Mouse (Mus musculus) forebrain, embryonic 14.5 days (tissue): Measurements from ENCODE around the gene Ssbp2. TPM values are rescaled to one million over a fixed set of nuclear protein-coding genes. Genes with fewer than 3 reads are reported as not detected.

Experiments used
- ATAC-seq: fragments of 200-750 bp; cut with Nextera tagmentation; 2 replicates; pipeline ENCODE4 v1.8.0; 2017; ENCODE audit warnings: mild to moderate bottlenecking, moderate library complexity
- DNase-seq: peaks from one replicate; pipeline ENCODE4 v3.0.0-alpha.2; 2015; ENCODE audit warnings: low spot score
- H3K27ac ChIP-seq: fragments of 300-500 bp; sonication (generic); 2 replicates; pipeline ENCODE4 v1.5.1; 2014; ENCODE audit warnings: low read depth, mild to moderate bottlenecking, control low read depth, low read length, moderate library complexity
- H3K27me3 ChIP-seq: fragments of 300-500 bp; sonication (generic); replicated peaks from 2 replicates; pipeline ENCODE4 v1.6.1; 2014; ENCODE audit warnings: low read length, control low read depth, mixed read lengths; ENCODE audit not compliant: control insufficient read depth, insufficient read depth
- H3K36me3 ChIP-seq: fragments of 300-500 bp; sonication (generic); 2 replicates; pipeline ENCODE4 v1.6.1; 2014; ENCODE audit warnings: low read length, control low read depth; ENCODE audit not compliant: control insufficient read depth, insufficient read depth
- H3K4me1 ChIP-seq: fragments of 300-500 bp; sonication (generic); 2 replicates; pipeline ENCODE4 v1.6.1; 2014; ENCODE audit warnings: antibody characterized with exemption, low read length, control low read depth; ENCODE audit not compliant: control insufficient read depth, insufficient read depth
- H3K4me2 ChIP-seq: fragments of 300-500 bp; sonication (generic); 2 replicates; pipeline ENCODE4 v1.6.1; 2014; ENCODE audit warnings: mild to moderate bottlenecking, control low read depth, low read length
- H3K4me3 ChIP-seq: fragments of 300-500 bp; sonication (generic); 2 replicates; pipeline ENCODE4 v1.5.1; 2014; ENCODE audit warnings: low read depth, low read length, control low read depth
- H3K9ac ChIP-seq: fragments of 300-500 bp; sonication (generic); 2 replicates; pipeline ENCODE4 v1.6.1; 2014; ENCODE audit warnings: mild to moderate bottlenecking, low read length, control low read depth, moderate library complexity
- H3K9me3 ChIP-seq: fragments of 300-500 bp; sonication (generic); replicated peaks from 2 replicates; pipeline ENCODE4 v1.6.1; 2016; ENCODE audit warnings: low read length, control low read depth, mixed read lengths; ENCODE audit not compliant: control insufficient read depth
- WGBS: fragments of 180-500 bp; shearing (Covaris S2); extraction: QIAGEN DNeasy Blood & Tissue Kit; methylation state at CpG from one replicate; pipeline ENCODE4 v1.1.7; 2014; 5-methylcytosine and 5-hydroxymethylcytosine counted together
- polyA plus RNA-seq: library from polyadenylated mRNA; unstranded; fragments of >200 nt; fragmentation: Nextera tagmentation; extraction: Ambion mirVana; gene quantifications from 2 replicates; pipeline ENCODE4 v1.2.1, GENCODE M21; 2014

Ssbp2 gene
- polyA plus RNA-seq, 1 experiment from 2014 or later, result 252 TPM

DNA sequence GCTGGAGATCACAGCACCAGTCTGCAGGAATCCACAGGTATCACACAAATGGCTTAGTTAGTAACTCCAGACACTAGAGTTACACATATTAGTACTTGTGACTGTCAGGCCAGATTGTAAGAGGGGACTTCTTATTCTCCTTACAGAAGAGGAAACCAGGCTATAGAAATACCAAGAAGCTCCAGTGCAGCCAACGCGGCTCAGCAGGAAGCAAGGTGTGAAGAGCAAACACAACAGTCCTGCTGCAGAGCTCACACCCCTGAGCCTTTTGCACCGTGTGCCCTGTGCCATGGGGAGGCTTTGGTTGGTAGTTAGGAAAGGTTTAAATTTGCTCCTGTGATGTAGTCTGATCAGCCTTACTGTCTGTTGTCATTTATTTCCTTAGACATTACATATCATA lies 37.0 kb downstream of the Ssbp2 start:
- no peaks in the 10 kb centered on the region for H3K9me3 ChIP-seq

DNA sequence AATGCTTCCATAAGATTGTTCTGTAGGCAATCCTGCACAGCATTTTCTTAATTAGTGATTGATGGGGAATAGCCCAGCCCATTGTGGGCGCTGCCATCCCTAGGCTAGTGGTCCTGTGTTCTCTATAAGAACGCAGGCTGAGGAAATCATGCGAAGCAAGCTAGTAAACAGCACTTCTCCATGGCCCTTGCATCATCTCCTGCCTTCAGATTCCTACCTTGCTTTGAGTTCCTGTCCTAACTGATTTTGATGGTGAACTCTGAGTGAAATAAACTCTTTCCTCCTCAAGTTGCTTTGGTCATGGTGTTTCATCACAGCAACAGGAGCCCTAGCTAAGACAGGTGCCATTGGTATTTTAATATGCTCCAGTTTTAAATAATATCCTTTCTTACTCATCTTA lies 41.7 kb downstream of the Ssbp2 start:
- Histone ChIP-seq H3K4me2 (no peak overlapping the region), H3K36me3 (no peaks in the 10 kb centered on the region), H3K9ac (no peak overlapping the region), H3K27ac (no peak overlapping the region), H3K4me1 (no peaks in the 10 kb centered on the region), H3K4me3 (no peak overlapping the region), H3K9me3 (no peaks in the 10 kb centered on the region), H3K27me3 (no peaks in the 10 kb centered on the region)
- DNase-seq (no peak), ATAC-seq (no peak)
- WGBS, result 92% methylated on average over 3 of the region's 3 CpGs

More for the DNA sequence above, 37.0 kb downstream of the Ssbp2 start:
- H3K36me3 ChIP-seq, result no peaks in the 10 kb centered on the region
- no peak overlapping the region for H3K27ac ChIP-seq
- no peak overlapping the region for H3K4me2 ChIP-seq
- H3K9ac ChIP-seq, result no peak overlapping the region
- H3K4me3 ChIP-seq, result no peak overlapping the region
- ATAC-seq, result no peak
- DNase-seq, result no peak
- 89% methylated on average over 3 of the region's 3 CpGs for WGBS
- no peaks in the 10 kb centered on the region for H3K4me1 ChIP-seq
- no peaks in the 10 kb centered on the region for H3K27me3 ChIP-seq

DNA sequence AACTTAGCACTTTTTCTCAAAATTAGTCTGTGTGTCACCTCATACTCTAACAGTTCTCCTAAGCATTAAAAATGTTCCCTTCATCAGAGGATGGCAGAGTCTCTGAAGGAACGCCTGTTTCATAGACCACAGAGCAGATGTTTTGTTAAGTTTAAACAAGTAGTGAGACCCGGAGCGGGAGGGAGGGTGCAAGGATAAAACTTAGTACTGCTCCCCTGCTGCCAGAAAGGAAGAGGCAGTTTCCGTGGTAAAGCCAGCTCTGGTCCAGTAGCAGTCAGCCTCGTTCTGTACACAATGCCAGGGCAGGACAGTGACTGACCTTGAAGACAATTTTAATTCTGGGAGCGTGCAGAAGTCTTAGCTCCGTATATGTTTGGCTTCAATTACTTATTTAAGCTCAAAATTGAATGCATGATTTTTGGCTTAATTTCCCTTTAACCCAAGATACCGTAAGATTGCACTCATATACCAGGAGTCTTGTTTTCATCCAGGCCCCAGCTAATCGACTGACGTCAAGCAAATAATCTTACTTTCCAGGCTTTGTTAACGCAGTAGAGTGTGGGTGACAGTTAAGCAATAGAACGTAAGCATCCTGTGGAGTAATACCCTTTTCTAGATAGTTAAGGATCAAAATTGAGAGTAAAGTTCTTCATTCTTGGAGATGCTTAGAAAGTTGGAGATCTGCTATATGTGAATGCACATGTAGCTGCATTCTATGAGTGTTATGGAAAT lies 42.7 kb downstream of the Ssbp2 start:
- WGBS, result 84% methylated on average over 12 of the region's 12 CpGs

DNA sequence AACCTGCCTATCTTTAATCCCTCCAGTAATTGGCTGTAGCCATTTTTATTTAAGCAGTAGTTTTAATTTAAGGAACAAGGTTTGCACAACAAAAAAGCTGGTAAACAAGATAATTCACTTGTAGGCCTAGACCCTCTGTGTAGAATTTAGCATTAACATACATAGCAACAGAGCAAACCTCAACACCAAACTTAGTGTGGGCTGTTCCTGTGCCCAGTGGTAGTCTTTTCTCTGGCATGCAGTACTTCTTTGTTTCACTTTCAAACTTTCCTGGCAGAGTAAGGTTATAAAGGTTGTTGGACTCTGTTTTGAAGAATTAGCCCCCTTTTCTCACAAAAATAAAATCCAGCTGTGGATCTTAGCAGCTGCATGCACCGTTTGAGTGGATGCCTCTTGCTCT lies 48.9 kb downstream of the Ssbp2 start:
- Histone ChIP-seq H3K36me3 (no peaks in the 10 kb centered on the region), H3K4me1 (no peaks in the 10 kb centered on the region), H3K9me3 (no peaks in the 10 kb centered on the region), H3K9ac (no peak overlapping the region), H3K27ac (no peak overlapping the region), H3K4me2 (no peak overlapping the region), H3K27me3 (no peaks in the 10 kb centered on the region), H3K4me3 (no peak overlapping the region)
- DNase-seq (no peak), ATAC-seq (no peak)
- 75% methylated on average over 1 of the region's 1 CpGs for WGBS

More for the DNA sequence above, 42.7 kb downstream of the Ssbp2 start:
- Histone ChIP-seq H3K9ac (no peak overlapping the region), H3K27me3 (no peaks in the 10 kb centered on the region), H3K36me3 (no peaks in the 10 kb centered on the region), H3K4me1 (no peaks in the 10 kb centered on the region), H3K27ac (no peak overlapping the region), H3K4me2 (no peak overlapping the region), H3K9me3 (no peaks in the 10 kb centered on the region), H3K4me3 (no peak overlapping the region)
- ATAC-seq (no peak), DNase-seq (no peak)

DNA sequence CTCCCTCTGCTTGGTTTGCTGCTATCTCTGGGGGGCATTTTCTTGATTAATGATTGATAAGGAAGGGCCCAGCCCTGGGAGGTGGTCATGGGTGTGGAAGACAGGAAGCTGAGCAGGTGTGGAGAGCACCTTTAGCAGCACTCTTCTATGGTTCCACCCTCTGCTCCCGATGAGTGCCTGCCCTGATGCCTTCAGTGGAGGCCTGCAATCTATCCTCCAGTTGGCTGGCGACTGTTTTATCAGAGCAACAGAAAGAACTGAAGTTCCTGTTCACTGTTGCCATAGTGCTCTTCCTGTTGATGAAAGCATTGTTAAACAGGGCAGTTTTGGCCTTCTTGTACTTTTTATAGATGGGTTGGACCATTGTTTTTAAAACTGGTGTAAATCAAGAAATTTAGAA lies 49.4 kb downstream of the Ssbp2 start:
- no peaks in the 10 kb centered on the region for H3K9me3 ChIP-seq
- no peak overlapping the region for H3K9ac ChIP-seq
- no peak for DNase-seq
- no peak overlapping the region for H3K27ac ChIP-seq
- no peak overlapping the region for H3K4me3 ChIP-seq
- no peaks in the 10 kb centered on the region for H3K36me3 ChIP-seq
- no peaks in the 10 kb centered on the region for H3K4me1 ChIP-seq
- 89% methylated on average over 2 of the region's 2 CpGs for WGBS
- no peaks in the 10 kb centered on the region for H3K27me3 ChIP-seq
- no peak overlapping the region for H3K4me2 ChIP-seq
- no peak for ATAC-seq

DNA sequence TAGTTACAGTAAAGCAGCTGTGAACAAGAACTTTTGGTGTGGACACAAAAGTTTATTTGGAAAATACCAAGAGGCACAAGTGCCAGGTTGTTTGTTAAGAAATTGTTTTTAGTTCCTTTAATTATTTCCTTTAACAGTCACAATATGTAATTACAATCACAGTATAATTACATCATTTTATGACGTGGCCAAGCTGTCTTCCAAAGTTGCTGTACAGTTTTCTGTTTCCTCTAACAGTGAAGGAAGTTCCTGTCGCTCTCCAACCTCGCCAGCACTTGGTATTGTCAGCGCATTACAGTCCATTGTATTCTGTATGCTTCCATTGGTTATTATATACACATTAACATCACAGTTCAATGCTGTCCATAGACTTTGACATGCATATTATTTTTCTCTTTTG lies 54.9 kb downstream of the Ssbp2 start:
- no peak overlapping the region for H3K27ac ChIP-seq
- 91% methylated on average over 4 of the region's 4 CpGs for WGBS
- no peaks in the 10 kb centered on the region for H3K4me1 ChIP-seq
- H3K4me3 ChIP-seq, result no peak overlapping the region
- H3K9ac ChIP-seq, result no peak overlapping the region
- ATAC-seq (no peak), DNase-seq (no peak)
- H3K36me3 ChIP-seq, result no peaks in the 10 kb centered on the region
- no peaks in the 10 kb centered on the region for H3K27me3 ChIP-seq
- H3K9me3 ChIP-seq, result no peaks in the 10 kb centered on the region
- H3K4me2 ChIP-seq, result no peak overlapping the region

DNA sequence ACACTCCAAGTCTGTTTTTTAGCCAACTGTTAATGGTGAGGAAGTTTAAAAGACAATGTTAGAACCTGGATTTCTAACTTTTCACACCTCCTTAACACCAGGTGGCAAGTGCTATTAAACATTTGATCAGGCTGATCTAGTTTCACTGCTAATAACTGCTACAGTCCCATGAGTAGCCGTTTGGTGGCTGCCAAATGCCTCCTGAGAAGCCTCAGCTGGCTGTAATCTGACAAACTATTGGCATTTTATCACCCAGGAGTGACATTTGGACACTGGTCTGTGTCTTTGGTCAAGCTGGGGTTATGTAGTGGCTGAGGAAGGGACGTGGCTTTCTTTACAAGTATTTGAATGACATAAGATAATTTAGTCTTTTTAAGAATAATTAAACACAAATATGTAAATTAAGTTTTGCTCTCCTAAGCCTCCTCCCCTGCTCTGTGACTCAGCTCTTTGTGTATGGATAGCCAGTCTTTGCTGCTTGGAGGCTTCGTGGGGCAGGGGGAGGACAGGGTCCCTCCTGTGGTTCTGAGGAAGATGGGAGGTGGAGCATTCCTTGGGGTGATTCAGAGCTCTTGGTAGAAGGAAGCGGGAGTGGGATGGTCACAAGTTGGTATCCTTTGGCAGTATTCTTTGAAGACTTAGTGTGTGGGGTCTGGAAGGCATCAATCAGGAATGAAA lies 60.1 kb downstream of the Ssbp2 start:
- no peak for DNase-seq
- 24% methylated on average over 4 of the region's 4 CpGs for WGBS
- Histone ChIP-seq H3K27me3 (no peaks in the 10 kb centered on the region), H3K27ac (no peak overlapping the region), H3K9me3 (no peaks in the 10 kb centered on the region), H3K4me3 (no peak overlapping the region), H3K36me3 (no peaks in the 10 kb centered on the region), H3K4me2 (no peak overlapping the region), H3K9ac (no peak overlapping the region), H3K4me1 (no peaks in the 10 kb centered on the region)
- no peak for ATAC-seq

DNA sequence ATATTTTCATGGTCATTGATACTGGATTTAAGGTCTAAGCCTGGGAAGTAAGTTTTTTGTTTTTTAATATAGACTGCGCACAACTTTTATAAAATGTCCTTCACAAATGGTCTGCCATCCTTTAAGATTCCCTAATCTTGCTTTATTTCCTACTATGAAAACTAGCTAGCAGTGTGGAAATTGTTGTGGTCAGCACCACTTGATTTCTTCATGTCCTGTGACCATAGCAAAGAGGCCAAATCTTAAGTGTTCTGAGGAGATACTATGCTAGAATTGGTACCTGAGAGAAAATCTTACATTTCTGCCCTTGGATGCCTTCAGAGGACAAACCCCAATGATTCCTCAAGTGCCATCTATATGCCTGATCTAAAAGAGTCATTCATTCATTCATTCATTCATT lies 60.9 kb downstream of the Ssbp2 start:
- DNase-seq (no peak), ATAC-seq (no peak)
- WGBS, result 94% methylated on average over 1 of the region's 1 CpGs
- no peak overlapping the region for H3K27ac ChIP-seq
- no peaks in the 10 kb centered on the region for H3K27me3 ChIP-seq
- no peaks in the 10 kb centered on the region for H3K4me1 ChIP-seq
- H3K9me3 ChIP-seq, result no peaks in the 10 kb centered on the region
- no peaks in the 10 kb centered on the region for H3K36me3 ChIP-seq
- no peak overlapping the region for H3K9ac ChIP-seq
- no peak overlapping the region for H3K4me2 ChIP-seq
- H3K4me3 ChIP-seq, result no peak overlapping the region

DNA sequence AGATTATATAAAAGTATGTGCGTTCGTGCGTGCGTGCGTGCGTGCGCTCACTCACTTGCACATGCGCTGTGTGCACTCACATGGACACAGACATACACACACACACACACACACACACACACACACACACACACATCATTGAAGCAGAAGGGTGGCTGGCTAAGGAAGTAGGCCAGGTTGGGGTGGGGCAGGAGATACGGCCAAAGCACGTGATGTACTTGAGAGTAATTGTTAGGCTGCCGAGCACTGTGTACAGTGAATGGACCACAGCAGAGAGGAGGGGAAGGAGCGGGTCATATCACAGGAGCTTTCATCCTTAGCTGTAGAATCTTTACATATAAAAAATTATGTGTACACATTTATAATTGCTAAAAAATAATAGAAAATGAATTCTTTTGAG lies 66.0 kb downstream of the Ssbp2 start:
- H3K4me3 ChIP-seq, result no peak overlapping the region
- ATAC-seq (no peak), DNase-seq (no peak)
- H3K4me1 ChIP-seq, result no peaks in the 10 kb centered on the region
- no peak overlapping the region for H3K4me2 ChIP-seq
- no peaks in the 10 kb centered on the region for H3K36me3 ChIP-seq
- H3K9ac ChIP-seq, result no peak overlapping the region
- H3K9me3 ChIP-seq, result no peaks in the 10 kb centered on the region
- WGBS, result 96% methylated on average over 12 of the region's 12 CpGs
- no peak overlapping the region for H3K27ac ChIP-seq
- H3K27me3 ChIP-seq, result no peaks in the 10 kb centered on the region
